Mouse (Mus musculus): ENCODE measurements around the gene Tgoln1. TPM values are rescaled to one million over a fixed set of nuclear protein-coding genes. Genes with fewer than 3 reads are reported as not detected.

The Tgoln1 gene
- total and polyA plus RNA-seq, 2 experiments from 2014 or later: 34.2 to 39.2 TPM

DNA sequence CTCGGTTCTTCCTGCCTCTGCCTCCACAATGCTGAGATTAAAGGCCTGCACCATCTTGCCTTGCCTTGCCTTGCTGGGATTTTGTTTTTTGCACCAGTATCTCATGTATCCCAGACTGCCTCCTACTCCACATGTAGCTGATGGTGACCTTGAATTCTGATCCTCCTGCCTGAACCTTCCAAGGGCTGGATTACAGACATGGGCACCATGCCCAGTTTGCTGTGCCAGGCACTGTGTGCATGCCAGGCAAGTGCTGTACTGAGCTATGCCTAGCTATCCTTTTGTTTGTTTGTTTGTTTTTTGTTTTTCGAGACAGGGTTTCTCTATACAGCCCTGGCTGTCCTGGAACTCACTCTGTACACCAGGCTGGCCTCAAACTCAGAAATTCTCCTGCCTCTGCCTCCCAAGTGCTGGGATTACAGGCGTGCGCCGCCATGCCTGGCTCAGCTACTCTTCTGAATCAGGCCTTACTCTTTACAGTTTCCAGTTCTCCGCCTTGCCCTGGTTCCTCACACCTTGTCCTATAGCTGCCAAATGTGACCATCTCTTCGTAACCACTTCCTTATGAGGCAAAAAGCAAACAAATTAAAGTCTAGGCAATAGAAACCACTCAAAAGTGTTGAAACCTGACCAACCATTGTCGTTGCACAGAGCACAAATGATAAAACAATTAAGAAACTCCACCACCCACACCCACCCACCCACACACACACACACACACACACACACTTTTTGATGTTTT lies 7.0 kb upstream of the Tgoln1 start:
- no peaks in the 10 kb centered on the region for H3K27me3 ChIP-seq (ENCODE audit: insufficient read depth, low read length)
- no peak for ATAC-seq (ENCODE audit: low FRiP score)
- H3K9me3 ChIP-seq (ENCODE audit: low read length): no peaks in the 10 kb centered on the region
- H3K27ac ChIP-seq (ENCODE audit: low read depth, low read length): no peak overlapping the region
- H3K4me2 ChIP-seq (ENCODE audit: low read depth, low read length, poor library complexity, severe bottlenecking): no peak overlapping the region
- H3K9ac ChIP-seq (replicated peaks; ENCODE audit: low read length, poor library complexity, severe bottlenecking): no peak overlapping the region
- H3K4me3 ChIP-seq (ENCODE audit: low read depth, low read length): no peak overlapping the region
- no peaks in the 10 kb centered on the region for H3K36me3 ChIP-seq (ENCODE audit: insufficient read depth, low read length)
- no peak for DNase-seq (ENCODE audit: low spot score)
- H3K4me1 ChIP-seq (ENCODE audit: insufficient read depth, low read length): no peaks in the 10 kb centered on the region
- WGBS: 93% methylated on average over 8 of the region's 8 CpGs
- no peak for TF ChIP-seq CTCF (IDR thresholded peaks at IDR 0.05)

DNA sequence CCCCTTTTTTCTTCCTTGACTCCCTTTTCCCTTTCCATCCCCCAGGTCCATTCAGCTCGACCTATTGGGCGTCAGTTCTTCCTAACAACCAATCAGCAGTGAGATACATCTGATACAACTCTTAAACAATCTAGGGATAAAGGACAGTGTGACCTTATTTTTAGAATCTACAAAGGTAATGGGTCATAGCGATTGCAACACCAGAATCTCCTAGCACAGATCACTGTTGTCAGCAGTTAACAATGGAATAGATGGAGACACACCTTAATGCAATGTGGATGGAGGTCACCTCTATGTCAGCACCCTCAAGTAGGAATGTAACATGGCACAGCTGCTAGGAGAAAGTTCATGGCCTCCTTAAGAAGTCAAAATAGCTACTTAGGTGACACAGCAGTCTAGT lies 6.1 kb upstream of the Tgoln1 start:
- H3K4me1 ChIP-seq (ENCODE audit: insufficient read depth, low read length): no peaks in the 10 kb centered on the region
- ATAC-seq (ENCODE audit: low FRiP score): no peak
- TF ChIP-seq CTCF (IDR thresholded peaks at IDR 0.05): no peak
- no peak overlapping the region for H3K9ac ChIP-seq (replicated peaks; ENCODE audit: low read length, poor library complexity, severe bottlenecking)
- H3K9me3 ChIP-seq (ENCODE audit: low read length): no peaks in the 10 kb centered on the region
- 47% methylated on average over 3 of the region's 3 CpGs for WGBS
- no peak overlapping the region for H3K4me2 ChIP-seq (ENCODE audit: low read depth, low read length, poor library complexity, severe bottlenecking)
- no peak for DNase-seq (ENCODE audit: low spot score)
- no peak overlapping the region for H3K27ac ChIP-seq (ENCODE audit: low read depth, low read length)
- no peaks in the 10 kb centered on the region for H3K36me3 ChIP-seq (ENCODE audit: insufficient read depth, low read length)
- H3K27me3 ChIP-seq (ENCODE audit: insufficient read depth, low read length): no peaks in the 10 kb centered on the region
- no peak overlapping the region for H3K4me3 ChIP-seq (ENCODE audit: low read depth, low read length)

DNA sequence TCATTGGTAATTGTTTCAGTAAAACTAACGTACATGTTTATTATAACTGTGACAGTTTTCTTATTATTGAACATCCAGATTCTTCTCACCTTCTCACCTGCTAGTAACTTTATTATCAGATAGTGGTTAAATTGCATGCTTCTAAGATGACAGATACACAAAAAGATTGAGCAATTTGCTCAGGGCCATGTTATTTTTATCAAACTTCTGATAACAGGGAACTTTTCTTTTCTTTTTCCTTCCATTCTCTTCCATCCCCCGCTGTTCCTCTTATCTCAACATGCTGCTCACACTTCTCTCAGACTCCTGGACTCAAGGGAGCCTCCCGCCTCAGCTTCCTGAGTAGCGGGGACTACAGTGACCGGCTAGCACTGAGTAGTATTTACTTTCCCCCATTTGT lies 4.1 kb upstream of the Tgoln1 start:
- no peaks in the 10 kb centered on the region for H3K27me3 ChIP-seq (ENCODE audit: insufficient read depth, low read length)
- peaks cover under 1% of the 10 kb centered on the region; the same call in 1 of the 2 replicates for H3K4me1 ChIP-seq (ENCODE audit: insufficient read depth, low read length)
- H3K9me3 ChIP-seq (ENCODE audit: low read length): no peaks in the 10 kb centered on the region
- no peak for TF ChIP-seq CTCF (IDR thresholded peaks at IDR 0.05)
- H3K4me2 ChIP-seq (ENCODE audit: low read depth, low read length, poor library complexity, severe bottlenecking): no peak overlapping the region
- no peak for ATAC-seq (ENCODE audit: low FRiP score)
- H3K9ac ChIP-seq (replicated peaks; ENCODE audit: low read length, poor library complexity, severe bottlenecking): no peak overlapping the region
- H3K36me3 ChIP-seq (ENCODE audit: insufficient read depth, low read length): no peaks in the 10 kb centered on the region
- 85% methylated on average over 5 of the region's 5 CpGs for WGBS
- DNase-seq (ENCODE audit: low spot score): no peak
- H3K4me3 ChIP-seq (ENCODE audit: low read depth, low read length): no peak overlapping the region
- no peak overlapping the region for H3K27ac ChIP-seq (ENCODE audit: low read depth, low read length)

- H3K36me3 ChIP-seq (ENCODE audit: insufficient read depth, low read length): no peaks in the 10 kb centered on the region
- no peak for ATAC-seq (ENCODE audit: low FRiP score)
Measured at GRCm38 (mm10) chr6:72619734-72620532, 3.1 kb upstream of the Tgoln1 start.

DNA sequence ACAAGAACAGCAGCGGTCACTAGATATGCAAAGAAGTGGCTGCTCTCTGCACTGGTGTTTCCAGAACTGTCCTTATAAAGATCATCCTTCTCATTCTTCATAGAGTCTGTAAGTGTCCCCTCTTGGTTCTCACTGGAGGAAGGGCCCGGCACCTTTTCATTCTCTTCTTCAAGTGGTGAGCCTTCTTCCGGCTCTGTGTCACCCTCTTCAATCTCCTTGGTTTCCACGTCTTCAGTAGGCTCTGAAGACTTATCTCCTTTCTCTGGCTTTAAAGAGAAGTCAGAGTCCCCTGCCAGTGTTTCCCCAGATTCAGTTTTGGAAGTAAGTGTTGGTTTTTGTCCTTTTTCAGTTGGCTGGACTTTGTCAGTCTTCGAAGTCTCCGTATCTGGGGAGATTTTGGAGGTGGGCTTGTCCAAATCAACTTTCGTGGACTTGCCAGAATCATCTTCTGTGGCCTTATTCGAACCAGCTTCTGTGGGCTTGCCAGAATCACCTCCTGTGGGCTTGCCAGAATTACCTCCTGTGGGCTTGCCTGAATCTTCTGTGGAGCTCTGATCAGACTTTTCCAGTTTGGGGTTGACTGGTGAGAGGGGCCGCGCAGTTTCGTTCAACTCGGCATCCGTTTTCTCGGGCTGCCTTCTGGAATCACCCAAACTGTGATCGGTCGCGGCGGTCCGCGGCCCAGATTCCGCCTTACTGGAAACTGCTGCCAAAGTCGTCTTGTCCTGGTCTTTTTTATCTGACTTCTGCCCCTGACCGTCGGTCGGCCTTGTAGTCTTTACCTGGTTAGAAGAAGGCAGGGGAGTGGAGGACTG lies 1.0 kb downstream of the Tgoln1 start:
- Histone ChIP-seq H3K9ac (replicated peaks; ENCODE audit: low read length, poor library complexity, severe bottlenecking) (peak overlapping the region; percentile 70), H3K36me3 (ENCODE audit: insufficient read depth, low read length) (peaks cover 16% of the 10 kb centered on the region; the same call in 1 of the 2 replicates), H3K27ac (ENCODE audit: low read depth, low read length) (peak overlapping the region; percentile 62; the same call in 1 of the 2 replicates), H3K9me3 (ENCODE audit: low read length) (no peaks in the 10 kb centered on the region), H3K4me3 (ENCODE audit: low read depth, low read length) (peak overlapping the region; percentile 74), H3K4me2 (ENCODE audit: low read depth, low read length, poor library complexity, severe bottlenecking) (peak overlapping the region; percentile 96), H3K4me1 (ENCODE audit: insufficient read depth, low read length) (peaks cover 18% of the 10 kb centered on the region), H3K27me3 (ENCODE audit: insufficient read depth, low read length) (no peaks in the 10 kb centered on the region)
- no peak for DNase-seq (ENCODE audit: low spot score)
- no peak for TF ChIP-seq CTCF (IDR thresholded peaks at IDR 0.05)
- WGBS: 27% methylated on average over 25 of the region's 25 CpGs
- ATAC-seq (ENCODE audit: low FRiP score): no peak

More at GRCm38 (mm10) chr6:72619734-72620532, 3.1 kb upstream of the Tgoln1 start:
- no peaks in the 10 kb centered on the region for H3K9me3 ChIP-seq (ENCODE audit: low read length)
- 63% methylated on average over 12 of the region's 12 CpGs for WGBS
- no peak overlapping the region for H3K27ac ChIP-seq (ENCODE audit: low read depth, low read length)
- H3K9ac ChIP-seq (replicated peaks; ENCODE audit: low read length, poor library complexity, severe bottlenecking): no peak overlapping the region
- no peak for TF ChIP-seq CTCF (IDR thresholded peaks at IDR 0.05)
- no peak overlapping the region for H3K4me3 ChIP-seq (ENCODE audit: low read depth, low read length)
- peaks cover 10% of the 10 kb centered on the region for H3K4me1 ChIP-seq (ENCODE audit: insufficient read depth, low read length)
- H3K4me2 ChIP-seq (ENCODE audit: low read depth, low read length, poor library complexity, severe bottlenecking): no peak overlapping the region
- no peak for DNase-seq (ENCODE audit: low spot score)
- no peaks in the 10 kb centered on the region for H3K27me3 ChIP-seq (ENCODE audit: insufficient read depth, low read length)
